In the genomic region with DNA sequence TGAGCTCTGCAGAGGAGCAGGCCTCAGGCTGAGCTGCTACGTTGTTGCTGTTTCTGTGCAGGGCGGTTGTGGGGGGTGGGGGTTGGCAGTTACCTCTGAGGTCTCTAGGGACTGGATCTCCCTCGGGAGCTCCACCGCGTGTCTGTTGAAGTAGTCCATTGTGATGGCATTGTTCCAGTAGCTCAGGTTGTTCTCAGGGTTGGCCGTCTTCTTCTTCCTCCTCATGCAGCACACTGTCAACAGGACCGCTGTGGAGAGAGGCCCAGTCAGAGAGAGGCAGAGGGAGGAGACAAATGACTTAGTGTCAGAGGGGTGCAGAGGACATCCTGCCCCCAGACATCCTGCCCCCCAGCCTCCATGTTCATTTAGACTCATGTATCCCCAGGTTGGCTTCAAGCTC, we compare ENCODE assay signal across 13 mouse cellular contexts. TPM values are rescaled to one million over a fixed set of nuclear protein-coding genes. Genes with fewer than 3 reads are reported as not detected.
A peak's percentile ranks its signal among the peaks of the same experiment; 100 is the strongest.
DNase-seq lines count a peak whose midpoint lies in the region; ATAC-seq lines count a peak whose summit lies in the region.
"Had no signal": no experiment of that assay in that cellular context is flagged by ENCODE, and none has a peak within 500 bp of the region (broad histone marks: within the 10 kb centered on the region; RNA-seq: fewer than 3 reads in every experiment).

No protein-coding gene starts in this region.

- peak; percentile 19 for DNase-seq in kidney, adult 18-20 months
- peak; percentile 52 for DNase-seq in 416B (ENCODE audit: low read depth)
- DNase-seq in MN1 (ENCODE audit: low spot score), result peak; percentile 17
- DNase-seq in spleen, postnatal 14 days (ENCODE audit: low spot score in 2 of 2), result peak; percentile 38 to 53
- no peak for DNase-seq in cerebellum, postnatal 14 days
- DNase-seq in adrenal gland, postnatal 10 days, result no peak
- DNase-seq in gastrocnemius, postnatal 36 days, result no peak
- DNase-seq: heart, postnatal 36 days had no signal

- 0 out of 2 replicates have a peak, but pooled peaks cover 2% of the 10 kb centered on the region for H3K27me3 ChIP-seq in kidney, embryonic 15.5 days
- H3K27me3 ChIP-seq: forebrain, embryonic 13.5 days; limb, embryonic 15.5 days had no signal

- 56% methylated on average over 7 of the region's 7 CpGs for WGBS in kidney, embryonic 15.5 days

- H3K4me2 ChIP-seq in kidney, embryonic 15.5 days, result no peak overlapping the region
- H3K4me2 ChIP-seq: forebrain, embryonic 13.5 days; limb, embryonic 15.5 days had no signal

- no peak overlapping the region for H3K9ac ChIP-seq in kidney, embryonic 15.5 days
- H3K9ac ChIP-seq: forebrain, embryonic 13.5 days; limb, embryonic 15.5 days had no signal

- H3K9me3 ChIP-seq in kidney, embryonic 15.5 days (replicated peaks), result no peaks in the 10 kb centered on the region
- H3K9me3 ChIP-seq: forebrain, embryonic 13.5 days; limb, embryonic 15.5 days had no signal

- no peak overlapping the region for H3K4me3 ChIP-seq in kidney, embryonic 15.5 days (replicated peaks)
- H3K4me3 ChIP-seq: forebrain, embryonic 13.5 days; limb, embryonic 15.5 days; myocyte had no signal

- H3K27ac ChIP-seq in kidney, embryonic 15.5 days, result no peak overlapping the region
- H3K27ac ChIP-seq: forebrain, embryonic 13.5 days; limb, embryonic 15.5 days had no signal

- intact Hi-C loops in gastrocnemius, postnatal 36 days (cut with DNase I), result loop anchor here (2.0 kb wide), 1 partner anchor 270 kb away; no protein-coding TSS in a partner anchor

- H3K4me1 ChIP-seq in kidney, embryonic 15.5 days, result peaks cover 37% of the 10 kb centered on the region

- no peaks in the 10 kb centered on the region for H3K36me3 ChIP-seq in kidney, embryonic 15.5 days
- H3K36me3 ChIP-seq: limb, embryonic 15.5 days had no signal

- ATAC-seq in kidney, embryonic 15.5 days (replicated peaks; ENCODE audit: low FRiP score), result no peak
- ATAC-seq: forebrain, embryonic 13.5 days; intestine, postnatal 0 days had no signal

RNA-seq across cellular contexts. Expression of gene Bfsp2, which starts 8.9 kb away (rescaled TPM):
- 0.27 and 0.37 TPM in 2 replicates for polyA plus RNA-seq in kidney, embryonic 15.5 days (2015; fragmentation: Nextera tagmentation; extraction: Ambion mirVana)
- under 1 TPM; 0.55 to 0.60 TPM for total RNA-seq in adrenal gland, postnatal 10 days (2021)
- total RNA-seq in gastrocnemius, postnatal 36 days (2021), result under 1 TPM; 0.35 to 0.71 TPM

Comparison
In these comparisons a context has a peak if more than half of its experiments do, and no peak if none do; other contexts are left out.
1. DNase-seq: peak in kidney, adult 18-20 months (single experiment), 416B (single experiment), MN1 (single experiment) and spleen, postnatal 14 days (2 of 2); none in cerebellum, postnatal 14 days (0 of 2), adrenal gland, postnatal 10 days (single experiment) and gastrocnemius, postnatal 36 days (0 of 2).